Mouse (Mus musculus) thymus, postnatal 4 days (tissue): ENCODE measurements around the gene Pid1.
"Not testable (repeated sequence)": the region's sequence is repeated elsewhere in the genome, so short reads cannot be mapped to it uniquely, and the experiment has no call there.

Source experiments
- DNase-seq: peaks from one replicate; pipeline ENCODE4 v3.0.0; 2021

The Pid1 gene

GRCm38 (mm10) chr1:84253838-84254237, 110.1 kb downstream of the Pid1 start:
- no peak for DNase-seq

DNA sequence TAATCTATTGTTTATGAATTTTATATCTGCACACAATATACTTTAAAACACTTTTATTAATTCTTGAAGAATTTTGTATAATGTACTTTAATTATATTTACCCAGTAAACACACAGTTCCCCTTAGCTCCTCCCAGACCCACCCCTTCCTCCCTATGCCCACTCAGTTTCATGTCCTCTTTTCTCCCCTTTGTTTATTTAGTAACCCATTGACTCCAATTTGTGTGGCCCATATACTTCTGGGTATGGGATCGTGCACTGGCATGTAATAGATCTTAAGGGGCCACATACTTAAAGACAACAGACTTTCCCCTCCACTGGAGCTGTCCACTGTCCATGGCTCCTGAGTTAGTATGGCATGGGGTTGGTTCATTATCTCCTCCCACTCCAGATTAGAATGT, 112.8 kb downstream of the Pid1 start:
- DNase-seq, result no peak

GRCm38 (mm10) chr1:84250770-84251169, 113.2 kb downstream of the Pid1 start:
- no peak for DNase-seq

GRCm38 (mm10) chr1:84249772-84250338, 114.1 kb downstream of the Pid1 start:
- no peak for DNase-seq

GRCm38 (mm10) chr1:84247111-84247510, 116.9 kb downstream of the Pid1 start:
- no peak for DNase-seq

- DNase-seq, result no peak
Measured at GRCm38 (mm10) chr1:84241192-84241828, 122.7 kb downstream of the Pid1 start.

DNA sequence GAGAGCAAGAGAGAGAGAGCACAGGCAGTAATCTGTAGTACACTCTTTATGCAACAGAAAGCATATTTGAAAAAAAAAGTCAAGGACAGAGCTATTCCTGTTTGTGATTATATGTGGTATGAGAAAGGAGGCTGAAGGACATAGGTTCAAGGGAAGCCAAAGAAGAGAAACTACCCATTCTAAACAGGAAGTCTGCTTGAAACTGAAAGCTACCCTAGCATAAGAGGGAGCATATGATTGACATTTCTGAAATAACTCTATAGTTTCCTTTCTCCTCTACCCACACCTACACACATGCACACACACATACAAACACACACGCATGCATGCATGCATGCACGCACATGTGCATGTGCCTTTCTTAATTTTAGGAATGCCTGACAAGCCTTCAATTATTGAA, 123.8 kb downstream of the Pid1 start:
- DNase-seq, result no peak

- no peak for DNase-seq
Measured at GRCm38 (mm10) chr1:84230431-84230830, 133.5 kb downstream of the Pid1 start.

DNA sequence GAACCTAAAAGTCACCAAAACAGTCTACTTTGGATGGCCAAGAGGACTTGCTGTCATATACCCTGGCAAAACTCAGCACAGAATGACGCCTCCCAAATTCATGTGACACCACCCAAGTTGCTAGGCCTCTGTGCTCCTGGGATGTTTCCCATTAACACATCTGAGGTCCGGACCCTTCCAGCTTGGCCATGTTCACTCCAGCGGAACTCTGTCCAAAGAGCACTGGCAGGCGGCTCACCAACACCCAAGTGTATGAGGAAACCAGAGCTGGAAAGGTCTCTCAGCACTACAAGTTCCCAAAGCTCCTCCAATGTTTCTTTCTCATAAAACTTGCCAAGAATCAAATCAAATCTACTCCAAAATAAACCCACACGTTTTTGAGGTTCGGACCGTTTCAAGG, 138.4 kb downstream of the Pid1 start:
- no peak for DNase-seq

- no peak for DNase-seq
Measured at GRCm38 (mm10) chr1:84222051-84222450, 141.9 kb downstream of the Pid1 start.

- DNase-seq, result no peak
Measured at GRCm38 (mm10) chr1:84218605-84219004, 145.4 kb downstream of the Pid1 start.

DNA sequence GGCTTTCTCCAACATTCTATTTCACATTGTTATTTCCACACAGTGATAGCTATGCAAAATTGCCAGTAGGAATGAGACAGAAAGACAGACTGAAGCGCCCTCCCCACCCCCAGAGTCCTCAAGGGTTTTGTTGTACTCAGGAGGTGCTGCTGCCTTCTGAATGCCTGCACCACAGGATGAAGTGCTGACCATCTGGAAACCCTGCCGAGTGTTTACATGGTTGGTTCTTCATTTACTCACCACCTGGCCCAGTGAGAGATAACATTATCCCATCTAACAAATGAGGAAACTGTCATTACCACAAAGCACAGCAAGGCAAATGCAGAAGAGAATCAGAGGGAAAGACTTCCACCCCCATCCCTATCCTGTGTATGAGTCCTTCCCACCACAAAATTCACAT, 146.2 kb downstream of the Pid1 start:
- no peak for DNase-seq

GRCm38 (mm10) chr1:84211507-84211906, 152.5 kb downstream of the Pid1 start:
- DNase-seq, result no peak

DNA sequence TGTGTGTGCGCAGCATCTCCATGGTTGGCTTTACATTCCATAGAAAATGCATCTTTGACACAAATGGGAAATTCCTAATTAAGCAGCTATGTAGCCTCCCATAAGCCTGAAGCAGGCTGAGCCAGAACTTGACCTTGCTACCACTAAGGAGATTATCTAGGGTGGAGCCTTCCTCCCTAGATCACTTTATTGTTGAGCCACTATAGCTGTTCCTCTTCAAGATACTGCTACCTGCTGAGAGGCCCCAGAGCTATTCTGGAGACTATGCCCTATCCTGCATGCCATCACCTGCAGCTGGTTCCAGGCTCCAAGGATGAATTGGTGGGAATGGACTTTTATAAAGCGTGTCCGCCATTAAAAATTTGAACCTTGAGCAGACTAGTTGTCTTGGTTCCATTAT, 158.2 kb downstream of the Pid1 start:
- not testable (repeated sequence) for DNase-seq

GRCm38 (mm10) chr1:84203494-84203893, 160.5 kb downstream of the Pid1 start:
- no peak for DNase-seq

DNA sequence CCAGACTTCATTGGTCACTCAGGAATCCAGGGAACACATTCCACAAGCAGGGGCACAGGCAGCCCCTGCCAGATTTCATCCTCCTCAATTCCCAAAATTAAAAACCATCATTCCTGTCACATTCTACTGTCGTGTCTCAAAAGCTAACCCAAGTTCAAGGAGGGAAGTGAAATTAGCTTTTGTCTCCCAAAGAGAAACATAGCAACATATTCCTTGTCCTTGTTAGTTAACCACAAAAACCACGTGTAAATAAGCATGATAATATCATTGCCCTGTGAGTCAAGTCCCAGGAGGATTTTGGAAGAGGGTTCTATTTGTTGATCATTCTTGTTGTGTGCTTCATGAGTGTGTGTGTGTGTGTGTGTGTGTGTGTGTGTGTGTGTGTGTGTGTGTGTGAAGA, 164.1 kb downstream of the Pid1 start:
- DNase-seq, result no peak

GRCm38 (mm10) chr1:84198887-84199286, 165.1 kb downstream of the Pid1 start:
- DNase-seq, result no peak

- DNase-seq, result no peak
Measured at GRCm38 (mm10) chr1:84192167-84192566, 171.8 kb downstream of the Pid1 start.

- no peak for DNase-seq
Measured at GRCm38 (mm10) chr1:84189446-84189845, 174.5 kb downstream of the Pid1 start.

GRCm38 (mm10) chr1:84186756-84187437, 177.1 kb downstream of the Pid1 start:
- no peak for DNase-seq

GRCm38 (mm10) chr1:84177696-84178095, 186.3 kb downstream of the Pid1 start:
- DNase-seq, result no peak

- DNase-seq, result no peak
Measured at GRCm38 (mm10) chr1:84177033-84177432, 186.9 kb downstream of the Pid1 start.

GRCm38 (mm10) chr1:84172941-84173340, 191.0 kb downstream of the Pid1 start:
- DNase-seq, result no peak

GRCm38 (mm10) chr1:84157790-84158189, 206.2 kb downstream of the Pid1 start:
- DNase-seq, result no peak

DNA sequence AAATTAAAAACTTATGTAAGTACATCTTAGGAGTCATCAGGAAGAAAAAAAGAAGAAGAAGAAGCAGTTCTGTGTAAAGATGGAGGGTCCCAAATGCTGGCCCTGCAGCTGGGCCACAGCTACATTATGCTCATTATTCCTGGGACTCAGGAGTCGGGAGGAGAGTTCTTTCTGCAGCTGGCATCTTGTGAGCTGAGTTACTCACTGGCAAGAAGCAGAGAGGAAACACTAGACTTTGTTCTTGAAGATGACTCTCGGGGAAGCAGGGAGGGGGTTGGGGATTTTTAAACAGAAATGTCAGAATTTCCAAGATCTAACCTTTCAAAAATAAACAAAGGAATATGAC, 208.4 kb downstream of the Pid1 start:
- no peak for DNase-seq
